Mouse (Mus musculus): ENCODE measurements around the gene 4930432K21Rik. TPM values are rescaled to one million over a fixed set of nuclear protein-coding genes. Genes with fewer than 3 reads are reported as not detected.

4930432K21Rik gene
- polyA plus RNA-seq, 1 experiment from 2014 or later: 3.9 TPM

- POLR2A ChIA-PET: interaction anchor here (1.0 to 1.4 kb wide), 2 partner anchors 9 to 14 kb away, joined by 3 to 4 read pairs; no protein-coding TSS in a partner anchor
- TF ChIP-seq CTCF (IDR thresholded peaks at IDR 0.05): no peak
- CTCF ChIA-PET: interaction anchor here (3.9 kb wide), 1 partner anchor 31 kb away, joined by 17 read pairs; no protein-coding TSS in a partner anchor
- in situ Hi-C loops (cut with MboI; ENCODE audit: low pct_unique_long_range_greater_than_20kb): no loop called here
- no peaks in the 10 kb centered on the region for H3K27me3 ChIP-seq
- ATAC-seq (no peak), DNase-seq (ENCODE audit: low read depth, low spot score) (no peak)
Measured at GRCm38 (mm10) chr8:84218143-84218542, 70.3 kb downstream of the 4930432K21Rik start.

GRCm38 (mm10) chr8:84220105-84220504 lies 72.3 kb downstream of the 4930432K21Rik start:
- no peak for TF ChIP-seq CTCF (IDR thresholded peaks at IDR 0.05)
- ATAC-seq (no peak), DNase-seq (ENCODE audit: low read depth, low spot score) (no peak)
- ChIA-PET CTCF (interaction anchor here (1.5 kb wide), 1 partner anchor 71 kb away, joined by 3 read pairs; no protein-coding TSS in a partner anchor), POLR2A (no interaction called here)
- no peaks in the 10 kb centered on the region for H3K27me3 ChIP-seq
- in situ Hi-C loops (cut with MboI; ENCODE audit: low pct_unique_long_range_greater_than_20kb): no loop called here

Other genes starting within 250 kb of the 4930432K21Rik start
- gene Adgrl1, start 247.9 kb upstream of the 4930432K21Rik start, polyA plus RNA-seq (2021): 51.2 TPM
- 0.82 TPM for gene Gm10644, start 192.8 kb upstream of the 4930432K21Rik start, polyA plus RNA-seq (2021)
- gene Asf1b, start 192.5 kb upstream of the 4930432K21Rik start, polyA plus RNA-seq (2021): 24.1 TPM
- 102 TPM for gene Prkaca, start 175.0 kb upstream of the 4930432K21Rik start, polyA plus RNA-seq (2021)
- gene Samd1, start 150.4 kb upstream of the 4930432K21Rik start, polyA plus RNA-seq (2021): 42.5 TPM
- gene 1700067K01Rik, start 146.5 kb upstream of the 4930432K21Rik start, polyA plus RNA-seq (2021): 1.3 TPM
- gene 2210011C24Rik, start 135.9 kb upstream of the 4930432K21Rik start, polyA plus RNA-seq (2021): 4.9 TPM
- gene Palm3, start 126.6 kb upstream of the 4930432K21Rik start, polyA plus RNA-seq (2021): 48.0 TPM
- 0.18 TPM for gene Il27ra, start 105.4 kb upstream of the 4930432K21Rik start, polyA plus RNA-seq (2021)
- gene Rln3, start 103.0 kb upstream of the 4930432K21Rik start, polyA plus RNA-seq (2021): not detected
- gene Gm10643, start 82.9 kb upstream of the 4930432K21Rik start, polyA plus RNA-seq (2021): 3.1 TPM
- gene Rfx1, start 81.2 kb upstream of the 4930432K21Rik start, polyA plus RNA-seq (2021): 14.2 TPM
- gene Dcaf15, start 43.3 kb upstream of the 4930432K21Rik start, polyA plus RNA-seq (2021): 30.1 TPM
- 4.9 TPM for gene Podnl1, start 22.0 kb upstream of the 4930432K21Rik start, polyA plus RNA-seq (2021)
- gene Cc2d1a, start 89 bp upstream of the 4930432K21Rik start, polyA plus RNA-seq (2021): 54.7 TPM
- gene Nanos3, start 37.2 kb downstream of the 4930432K21Rik start, polyA plus RNA-seq (2021): 0.81 TPM
- gene Zswim4, start 89.0 kb downstream of the 4930432K21Rik start, polyA plus RNA-seq (2021): 22.4 TPM
- gene D8Ertd738e, start 101.7 kb downstream of the 4930432K21Rik start, polyA plus RNA-seq (2021): 227 TPM
- gene Mri1, start 109.3 kb downstream of the 4930432K21Rik start, polyA plus RNA-seq (2021): 49.0 TPM
- gene Ccdc130, start 122.4 kb downstream of the 4930432K21Rik start, polyA plus RNA-seq (2021): 21.3 TPM
- gene Cacna1a, start 240.4 kb downstream of the 4930432K21Rik start, polyA plus RNA-seq (2021): 1.3 TPM

Measured in Patski (cell line).